Mouse (Mus musculus) right cerebral cortex, postnatal 10 days (tissue): ENCODE data around the gene Grik4.
A peak's percentile ranks its signal among the peaks of the same experiment; 100 is the strongest.

Source experiments
- DNase-seq, 2 experiments: peaks; one replicate each; pipeline ENCODE4 v3.0.0; 2021; ENCODE audit warnings: low spot score in 2 of 2

Gene Grik4

GRCm38 (mm10) chr9:42578511-42578910, 365.8 kb downstream of the Grik4 start:
- no peak for DNase-seq

GRCm38 (mm10) chr9:42578106-42578505, 366.2 kb downstream of the Grik4 start:
- DNase-seq, result no peak

- DNase-seq, result no peak
Observed at GRCm38 (mm10) chr9:42573616-42574350, 370.5 kb downstream of the Grik4 start.

GRCm38 (mm10) chr9:42573180-42573579, 371.1 kb downstream of the Grik4 start:
- DNase-seq, result peak; percentile 74 to 84

GRCm38 (mm10) chr9:42565921-42566320, 378.4 kb downstream of the Grik4 start:
- no peak for DNase-seq

- no peak for DNase-seq
Observed at GRCm38 (mm10) chr9:42555186-42555585, 389.1 kb downstream of the Grik4 start.

GRCm38 (mm10) chr9:42550116-42550515, 394.2 kb downstream of the Grik4 start:
- peak; percentile 78 to 90 for DNase-seq

- no peak for DNase-seq
Observed at GRCm38 (mm10) chr9:42548981-42549380, 395.3 kb downstream of the Grik4 start.

- peak in 1 of 2 experiments; percentile 52 for DNase-seq
Observed at GRCm38 (mm10) chr9:42544521-42544920, 399.8 kb downstream of the Grik4 start.

- no peak for DNase-seq
Observed at GRCm38 (mm10) chr9:42533491-42533890, 410.8 kb downstream of the Grik4 start.

- DNase-seq, result no peak
Observed at GRCm38 (mm10) chr9:42533041-42533440, 411.3 kb downstream of the Grik4 start.

GRCm38 (mm10) chr9:42531951-42532350, 412.3 kb downstream of the Grik4 start:
- no peak for DNase-seq

- peak; percentile 75 to 85 for DNase-seq
Observed at GRCm38 (mm10) chr9:42530221-42531152, 413.8 kb downstream of the Grik4 start.

- peak; percentile 77 to 82 for DNase-seq
Observed at GRCm38 (mm10) chr9:42520587-42521084, 423.7 kb downstream of the Grik4 start.

GRCm38 (mm10) chr9:42518163-42518562, 426.1 kb downstream of the Grik4 start:
- peak; percentile 57 to 59 for DNase-seq

- no peak for DNase-seq
Observed at GRCm38 (mm10) chr9:42513159-42513558, 431.1 kb downstream of the Grik4 start.

GRCm38 (mm10) chr9:42512312-42512711, 432.0 kb downstream of the Grik4 start:
- DNase-seq, result no peak

- no peak for DNase-seq
Observed at GRCm38 (mm10) chr9:42508235-42508634, 436.1 kb downstream of the Grik4 start.

- DNase-seq, result no peak
Observed at GRCm38 (mm10) chr9:42507709-42508108, 436.6 kb downstream of the Grik4 start, which contains the start of gene Tbcel. Tbcel (minus strand) TSS chr9:42507809.

GRCm38 (mm10) chr9:42507022-42507421, 437.3 kb downstream of the Grik4 start:
- no peak for DNase-seq

- DNase-seq, result no peak
Observed at GRCm38 (mm10) chr9:42504971-42505510, 439.3 kb downstream of the Grik4 start.

GRCm38 (mm10) chr9:42504559-42504958, 439.7 kb downstream of the Grik4 start:
- no peak for DNase-seq
